Mouse (Mus musculus): ENCODE measurements around the gene Med23. TPM values are rescaled to one million over a fixed set of nuclear protein-coding genes. Genes with fewer than 3 reads are reported as not detected.
A peak's percentile ranks its signal among the peaks of the same experiment; 100 is the strongest.

Med23 gene
- polyA plus RNA-seq, 1 experiment from 2014 or later: 34.4 TPM

- Histone ChIP-seq H3K4me1 (ENCODE audit: control insufficient read depth, insufficient read depth, low read length) (no peaks in the 10 kb centered on the region), H3K9me3 (ENCODE audit: control insufficient read depth, low read length) (no peaks in the 10 kb centered on the region), H3K4me2 (ENCODE audit: low read depth, severe bottlenecking) (no peak overlapping the region), H3K27me3 (ENCODE audit: control insufficient read depth, insufficient read depth, low read length) (no peaks in the 10 kb centered on the region), H3K36me3 (ENCODE audit: control insufficient read depth, insufficient read depth, low read length) (no peaks in the 10 kb centered on the region), H3K27ac (replicated peaks; ENCODE audit: low read depth, low read length) (no peak overlapping the region), H3K4me3 (ENCODE audit: low read depth, low read length) (no peak overlapping the region), H3K9ac (ENCODE audit: low read length) (no peak overlapping the region)
- no peak for DNase-seq (ENCODE audit: low spot score)
- ATAC-seq (ENCODE audit: insufficient number of reproducible peaks, low FRiP score, low TSS enrichment, low read depth): no peak
- 92% methylated on average over 4 of the region's 4 CpGs for WGBS
Observed at GRCm38 (mm10) chr10:24828136-24828535, 41.6 kb upstream of the Med23 start.

GRCm38 (mm10) chr10:24830448-24830847, 39.3 kb upstream of the Med23 start:
- Histone ChIP-seq H3K4me1 (ENCODE audit: control insufficient read depth, insufficient read depth, low read length) (peaks cover 5% of the 10 kb centered on the region), H3K9ac (ENCODE audit: low read length) (no peak overlapping the region), H3K4me2 (ENCODE audit: low read depth, severe bottlenecking) (no peak overlapping the region), H3K36me3 (ENCODE audit: control insufficient read depth, insufficient read depth, low read length) (no peaks in the 10 kb centered on the region), H3K27me3 (ENCODE audit: control insufficient read depth, insufficient read depth, low read length) (no peaks in the 10 kb centered on the region), H3K9me3 (ENCODE audit: control insufficient read depth, low read length) (no peaks in the 10 kb centered on the region), H3K4me3 (ENCODE audit: low read depth, low read length) (no peak overlapping the region), H3K27ac (replicated peaks; ENCODE audit: low read depth, low read length) (no peak overlapping the region)
- 94% methylated on average over 5 of the region's 5 CpGs for WGBS
- no peak for DNase-seq (ENCODE audit: low spot score)
- ATAC-seq (ENCODE audit: insufficient number of reproducible peaks, low FRiP score, low TSS enrichment, low read depth): no peak

GRCm38 (mm10) chr10:24831377-24832095, 38.2 kb upstream of the Med23 start:
- no peaks in the 10 kb centered on the region for H3K9me3 ChIP-seq (ENCODE audit: control insufficient read depth, low read length)
- no peak overlapping the region for H3K9ac ChIP-seq (ENCODE audit: low read length)
- no peak overlapping the region for H3K27ac ChIP-seq (replicated peaks; ENCODE audit: low read depth, low read length)
- 71% methylated on average over 15 of the region's 15 CpGs for WGBS
- ATAC-seq (ENCODE audit: insufficient number of reproducible peaks, low FRiP score, low TSS enrichment, low read depth) (no peak), DNase-seq (ENCODE audit: low spot score) (no peak)
- peaks cover 7% of the 10 kb centered on the region for H3K4me1 ChIP-seq (ENCODE audit: control insufficient read depth, insufficient read depth, low read length)
- no peaks in the 10 kb centered on the region for H3K27me3 ChIP-seq (ENCODE audit: control insufficient read depth, insufficient read depth, low read length)
- H3K4me3 ChIP-seq (ENCODE audit: low read depth, low read length): no peak overlapping the region
- H3K36me3 ChIP-seq (ENCODE audit: control insufficient read depth, insufficient read depth, low read length): no peaks in the 10 kb centered on the region
- no peak overlapping the region for H3K4me2 ChIP-seq (ENCODE audit: low read depth, severe bottlenecking)

GRCm38 (mm10) chr10:24832306-24832705, 37.5 kb upstream of the Med23 start:
- Histone ChIP-seq H3K4me1 (ENCODE audit: control insufficient read depth, insufficient read depth, low read length) (peaks cover 7% of the 10 kb centered on the region), H3K27ac (replicated peaks; ENCODE audit: low read depth, low read length) (no peak overlapping the region), H3K9ac (ENCODE audit: low read length) (no peak overlapping the region), H3K27me3 (ENCODE audit: control insufficient read depth, insufficient read depth, low read length) (no peaks in the 10 kb centered on the region), H3K9me3 (ENCODE audit: control insufficient read depth, low read length) (no peaks in the 10 kb centered on the region), H3K36me3 (ENCODE audit: control insufficient read depth, insufficient read depth, low read length) (no peaks in the 10 kb centered on the region), H3K4me2 (ENCODE audit: low read depth, severe bottlenecking) (no peak overlapping the region), H3K4me3 (ENCODE audit: low read depth, low read length) (no peak overlapping the region)
- DNase-seq (ENCODE audit: low spot score) (no peak), ATAC-seq (ENCODE audit: insufficient number of reproducible peaks, low FRiP score, low TSS enrichment, low read depth) (no peak)
- whole genome bisulfite sequencing: 68% methylated on average over 9 of the region's 9 CpGs

DNA sequence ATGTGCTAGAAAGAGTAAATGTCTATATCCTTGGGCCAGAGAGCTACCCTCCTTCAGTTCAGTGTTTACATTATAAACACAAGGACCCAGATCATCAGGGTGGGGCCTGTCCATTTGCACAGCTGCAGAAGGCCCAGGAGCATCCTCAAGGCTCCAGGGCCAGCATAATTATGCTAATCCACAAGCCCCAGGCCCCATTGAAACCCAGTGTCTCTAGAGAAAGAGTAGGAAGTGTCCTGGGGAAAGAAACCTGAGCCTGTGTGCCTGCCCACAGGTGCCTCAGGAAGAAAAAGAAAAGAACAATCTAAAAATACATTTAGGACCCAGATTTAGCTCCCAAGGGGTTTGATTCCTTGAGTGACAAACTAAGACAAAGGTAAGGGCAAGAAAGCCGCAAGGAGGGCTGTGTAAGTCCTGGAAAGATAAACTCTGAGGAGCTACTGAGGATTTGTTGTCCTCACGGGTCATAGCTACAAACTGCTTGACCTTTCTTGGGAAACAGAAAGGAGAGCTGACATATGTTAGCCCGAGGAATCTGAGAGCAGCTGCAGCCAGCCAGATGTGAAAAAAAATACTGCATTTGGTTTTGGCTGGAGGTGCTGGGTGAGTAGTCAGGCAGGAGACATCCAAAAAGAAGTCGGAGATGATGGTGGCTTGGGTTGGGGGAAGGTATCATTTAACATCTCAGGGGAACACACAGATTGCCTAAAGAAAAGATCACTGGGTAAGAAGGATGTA, 35.0 kb upstream of the Med23 start:
- Histone ChIP-seq H3K4me3 (ENCODE audit: low read depth, low read length) (no peak overlapping the region), H3K27me3 (ENCODE audit: control insufficient read depth, insufficient read depth, low read length) (no peaks in the 10 kb centered on the region), H3K27ac (replicated peaks; ENCODE audit: low read depth, low read length) (peak overlapping the region; percentile 69), H3K9me3 (ENCODE audit: control insufficient read depth, low read length) (no peaks in the 10 kb centered on the region), H3K9ac (ENCODE audit: low read length) (no peak overlapping the region; the same call in 1 of the 2 replicates), H3K4me2 (ENCODE audit: low read depth, severe bottlenecking) (peak overlapping the region; percentile 34), H3K4me1 (ENCODE audit: control insufficient read depth, insufficient read depth, low read length) (peaks cover 7% of the 10 kb centered on the region), H3K36me3 (ENCODE audit: control insufficient read depth, insufficient read depth, low read length) (no peaks in the 10 kb centered on the region)
- DNase-seq (ENCODE audit: low spot score) (peak; percentile 45), ATAC-seq (ENCODE audit: insufficient number of reproducible peaks, low FRiP score, low TSS enrichment, low read depth) (no peak)
- 17% methylated on average over 4 of the region's 4 CpGs for WGBS

- H3K27ac ChIP-seq (replicated peaks; ENCODE audit: low read depth, low read length): peak overlapping the region; percentile 43; the same call in 1 of the 2 replicates
- no peaks in the 10 kb centered on the region for H3K36me3 ChIP-seq (ENCODE audit: control insufficient read depth, insufficient read depth, low read length)
- DNase-seq (ENCODE audit: low spot score): peak; percentile 40
- H3K9ac ChIP-seq (ENCODE audit: low read length): peak overlapping the region; percentile 2
- H3K9me3 ChIP-seq (ENCODE audit: control insufficient read depth, low read length): no peaks in the 10 kb centered on the region
- H3K27me3 ChIP-seq (ENCODE audit: control insufficient read depth, insufficient read depth, low read length): no peaks in the 10 kb centered on the region
- H3K4me1 ChIP-seq (ENCODE audit: control insufficient read depth, insufficient read depth, low read length): peaks cover 7% of the 10 kb centered on the region
- H3K4me3 ChIP-seq (ENCODE audit: low read depth, low read length): no peak overlapping the region
- H3K4me2 ChIP-seq (ENCODE audit: low read depth, severe bottlenecking): peak overlapping the region; percentile 34
- WGBS: 24% methylated on average over 12 of the region's 12 CpGs
- no peak; the same call in 1 of the 2 replicates for ATAC-seq (ENCODE audit: insufficient number of reproducible peaks, low FRiP score, low TSS enrichment, low read depth)
Observed at GRCm38 (mm10) chr10:24835702-24836342, 34.0 kb upstream of the Med23 start.

DNA sequence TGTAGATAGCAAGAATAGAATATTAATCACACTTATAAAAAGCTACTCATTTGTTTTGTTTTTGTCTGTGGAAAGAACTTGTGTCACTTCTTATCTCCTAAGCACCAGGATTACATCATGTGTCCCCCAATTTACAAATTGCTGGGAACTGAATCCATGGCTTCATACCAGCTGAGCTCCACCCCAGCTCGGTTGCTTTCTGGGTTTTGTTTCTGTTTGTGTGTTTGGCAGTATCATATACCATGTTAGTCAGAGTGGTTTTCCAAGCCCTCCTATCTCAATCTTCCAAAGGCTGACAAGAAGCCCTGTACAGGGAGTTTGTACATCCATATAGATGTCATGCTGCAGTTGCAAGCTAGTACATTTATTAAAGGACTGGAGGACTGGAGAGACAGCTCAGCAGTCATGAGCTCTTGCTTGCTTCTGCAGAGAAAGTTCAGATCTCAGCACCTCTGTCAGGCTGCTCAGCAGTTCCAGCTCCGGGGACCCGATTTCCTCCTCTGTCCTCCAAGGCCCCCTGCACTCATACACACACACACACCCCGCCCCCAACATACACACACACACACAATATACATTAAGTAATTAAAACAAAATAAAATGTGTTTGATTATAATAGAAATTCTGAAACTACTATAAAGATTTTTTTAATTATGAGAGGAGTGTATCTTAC, 33.3 kb upstream of the Med23 start:
- no peak overlapping the region for H3K9ac ChIP-seq (ENCODE audit: low read length)

DNA sequence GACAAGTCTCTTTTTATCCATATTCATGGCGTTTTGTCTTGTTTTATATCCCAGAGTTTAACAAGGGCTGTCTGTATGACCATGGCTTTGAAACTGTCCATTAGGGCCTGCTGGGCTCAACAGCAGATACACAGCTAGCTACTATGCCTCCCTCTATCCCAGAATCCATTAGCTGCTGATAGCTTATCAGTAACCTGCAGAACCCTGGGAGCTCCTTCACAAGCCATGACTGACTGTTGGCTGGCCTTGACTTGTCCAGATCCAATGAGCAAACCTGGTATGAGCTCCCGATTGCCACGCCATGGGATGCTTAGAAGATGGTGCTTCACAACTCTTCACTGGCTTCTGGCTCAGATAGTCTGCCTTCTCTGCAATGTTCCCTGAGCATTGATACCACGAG, 29.0 kb upstream of the Med23 start:
- Histone ChIP-seq H3K4me3 (ENCODE audit: low read depth, low read length) (no peak overlapping the region), H3K36me3 (ENCODE audit: control insufficient read depth, insufficient read depth, low read length) (no peaks in the 10 kb centered on the region), H3K4me1 (ENCODE audit: control insufficient read depth, insufficient read depth, low read length) (0 out of 2 replicates have a peak, but pooled peaks cover 2% of the 10 kb centered on the region), H3K27me3 (ENCODE audit: control insufficient read depth, insufficient read depth, low read length) (no peaks in the 10 kb centered on the region), H3K9me3 (ENCODE audit: control insufficient read depth, low read length) (no peaks in the 10 kb centered on the region), H3K27ac (replicated peaks; ENCODE audit: low read depth, low read length) (no peak overlapping the region), H3K4me2 (ENCODE audit: low read depth, severe bottlenecking) (no peak overlapping the region), H3K9ac (ENCODE audit: low read length) (no peak overlapping the region)
- ATAC-seq (ENCODE audit: insufficient number of reproducible peaks, low FRiP score, low TSS enrichment, low read depth): no peak
- 88% methylated on average over 4 of the region's 4 CpGs for WGBS
- no peak for DNase-seq (ENCODE audit: low spot score)

More for the DNA sequence above, 33.3 kb upstream of the Med23 start:
- peak overlapping the region; percentile 34; the same call in 1 of the 2 replicates for H3K4me2 ChIP-seq (ENCODE audit: low read depth, severe bottlenecking)
- H3K36me3 ChIP-seq (ENCODE audit: control insufficient read depth, insufficient read depth, low read length): no peaks in the 10 kb centered on the region
- ATAC-seq (ENCODE audit: insufficient number of reproducible peaks, low FRiP score, low TSS enrichment, low read depth) (no peak), DNase-seq (ENCODE audit: low spot score) (no peak)
- H3K27me3 ChIP-seq (ENCODE audit: control insufficient read depth, insufficient read depth, low read length): no peaks in the 10 kb centered on the region
- no peak overlapping the region for H3K4me3 ChIP-seq (ENCODE audit: low read depth, low read length)
- WGBS: 74% methylated on average over 4 of the region's 4 CpGs
- peaks cover 7% of the 10 kb centered on the region for H3K4me1 ChIP-seq (ENCODE audit: control insufficient read depth, insufficient read depth, low read length)
- peak overlapping the region; percentile 43; the same call in 1 of the 2 replicates for H3K27ac ChIP-seq (replicated peaks; ENCODE audit: low read depth, low read length)
- no peaks in the 10 kb centered on the region for H3K9me3 ChIP-seq (ENCODE audit: control insufficient read depth, low read length)

Data from limb, embryonic 11.5 days (tissue).